Mouse (Mus musculus) brain, embryonic 18.5 days (tissue): ENCODE results near the gene Dab2.

Source experiments
- DNase-seq: peaks from one replicate; pipeline ENCODE4 v3.0.0-alpha.2; 2012; ENCODE audit warnings: low read depth, low spot score

Gene Dab2

GRCm38 (mm10) chr15:6299554-6299953 lies at the start of gene Dab2:
TSS of gene Dab2 (plus strand) at chr15:6299788.
- no peak for DNase-seq

DNA sequence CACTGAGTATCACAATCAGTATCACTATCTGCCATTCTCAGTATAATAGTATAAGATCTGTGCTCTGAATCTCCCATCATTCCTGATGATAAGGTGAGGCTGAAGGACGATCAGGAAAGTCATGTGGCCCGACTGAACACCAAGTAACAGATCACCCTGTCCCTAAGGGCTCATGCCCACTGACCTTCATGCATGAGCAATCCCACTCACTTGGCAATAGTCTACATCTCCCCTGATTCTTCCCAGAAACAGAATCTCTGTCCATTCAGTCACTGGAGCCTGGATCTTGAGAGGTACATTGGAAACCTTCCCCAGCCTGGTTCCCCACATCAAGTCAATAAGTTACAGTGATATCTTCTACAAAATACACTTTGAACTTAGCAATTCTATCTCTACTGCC lies 46.1 kb upstream of the Dab2 start:
- no peak for DNase-seq

GRCm38 (mm10) chr15:6254383-6254782 lies 45.2 kb upstream of the Dab2 start:
- no peak for DNase-seq

DNA sequence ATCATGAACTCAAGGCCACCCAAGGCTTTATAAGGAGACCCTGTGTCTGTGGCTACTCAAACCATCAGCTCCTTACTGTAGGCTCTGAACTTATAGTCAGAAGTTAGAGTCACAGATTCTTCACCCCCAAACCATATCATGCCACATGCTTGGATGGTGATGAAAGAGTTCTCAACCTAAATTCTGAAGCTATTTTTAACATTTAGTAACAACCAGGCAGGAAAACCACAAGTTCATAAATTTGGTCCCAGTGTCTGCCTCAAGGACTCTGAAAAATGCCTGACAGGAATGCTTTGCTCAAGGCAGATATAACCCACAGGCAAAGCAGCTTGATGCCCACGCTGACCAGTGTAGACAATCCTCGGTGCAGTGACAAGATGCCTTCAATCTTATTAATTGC lies 42.5 kb upstream of the Dab2 start:
- DNase-seq: no peak

DNA sequence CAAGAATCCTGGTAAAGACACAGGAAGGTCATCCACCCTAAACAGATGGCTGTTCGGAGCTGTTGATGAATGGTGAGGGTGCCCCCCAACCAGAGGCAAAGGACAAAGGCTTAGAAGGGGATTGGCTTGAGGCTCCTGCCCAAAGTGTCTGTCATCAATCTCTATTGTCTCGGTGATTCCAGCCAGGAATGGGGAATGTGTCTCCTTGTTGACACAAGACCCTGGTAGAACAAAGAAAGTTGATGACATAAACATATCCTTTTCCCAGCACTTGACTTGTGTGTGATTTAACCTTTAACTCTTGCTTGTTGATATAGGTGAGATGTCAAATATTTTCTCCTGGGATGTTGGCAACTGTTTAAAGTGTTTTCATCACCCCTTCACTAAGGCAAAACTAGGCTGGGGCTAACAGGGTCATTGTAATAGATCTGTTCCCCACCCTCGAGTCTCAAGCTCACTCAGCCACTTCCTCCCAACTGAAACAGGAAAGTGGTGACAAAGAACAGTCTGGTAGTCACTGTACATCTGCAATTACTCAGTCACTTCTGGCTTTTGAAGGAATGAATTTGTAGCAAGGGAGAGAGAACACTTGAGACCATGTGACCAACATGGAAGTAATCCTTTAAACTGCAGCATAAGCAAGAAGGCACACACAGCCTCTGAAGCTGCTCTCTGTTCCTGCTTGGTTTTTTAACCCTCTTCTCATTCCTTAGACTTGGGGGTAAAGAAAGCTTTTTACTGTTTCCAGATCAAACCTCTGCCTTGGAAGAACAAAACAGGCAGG lies 39.4 kb upstream of the Dab2 start:
- no peak for DNase-seq

DNA sequence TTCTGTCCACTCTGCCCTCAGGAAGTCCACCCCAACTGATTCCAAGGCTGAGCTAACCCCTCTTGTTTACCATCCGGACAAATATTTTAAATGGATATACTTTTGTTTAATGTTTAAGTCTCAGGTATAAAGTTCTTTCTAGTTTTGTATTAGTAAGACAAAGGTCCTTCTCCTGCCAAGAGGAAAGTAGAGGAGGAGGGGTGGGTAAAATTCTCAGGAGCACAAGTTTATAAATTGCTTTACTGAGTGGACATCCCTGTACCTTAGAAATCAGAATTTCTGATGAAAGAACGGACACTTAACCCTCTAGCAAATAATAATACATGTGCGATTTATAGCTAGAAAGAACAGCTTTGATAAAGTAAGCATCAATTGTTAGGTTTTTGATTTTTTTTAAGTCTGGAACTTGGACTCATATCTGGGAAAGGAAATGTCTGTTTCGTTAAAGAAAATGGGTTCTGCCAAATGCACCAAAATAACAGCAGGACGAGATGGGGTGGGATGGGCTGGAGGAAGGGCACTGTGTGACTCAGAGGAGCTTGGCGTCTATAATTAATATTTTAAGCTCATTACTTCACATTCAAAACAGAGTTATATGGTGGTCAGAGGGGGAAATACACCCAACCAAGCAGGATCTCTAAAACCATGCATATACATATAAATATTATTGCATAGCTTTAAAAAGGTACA lies 38.7 kb upstream of the Dab2 start:
- DNase-seq: no peak

DNA sequence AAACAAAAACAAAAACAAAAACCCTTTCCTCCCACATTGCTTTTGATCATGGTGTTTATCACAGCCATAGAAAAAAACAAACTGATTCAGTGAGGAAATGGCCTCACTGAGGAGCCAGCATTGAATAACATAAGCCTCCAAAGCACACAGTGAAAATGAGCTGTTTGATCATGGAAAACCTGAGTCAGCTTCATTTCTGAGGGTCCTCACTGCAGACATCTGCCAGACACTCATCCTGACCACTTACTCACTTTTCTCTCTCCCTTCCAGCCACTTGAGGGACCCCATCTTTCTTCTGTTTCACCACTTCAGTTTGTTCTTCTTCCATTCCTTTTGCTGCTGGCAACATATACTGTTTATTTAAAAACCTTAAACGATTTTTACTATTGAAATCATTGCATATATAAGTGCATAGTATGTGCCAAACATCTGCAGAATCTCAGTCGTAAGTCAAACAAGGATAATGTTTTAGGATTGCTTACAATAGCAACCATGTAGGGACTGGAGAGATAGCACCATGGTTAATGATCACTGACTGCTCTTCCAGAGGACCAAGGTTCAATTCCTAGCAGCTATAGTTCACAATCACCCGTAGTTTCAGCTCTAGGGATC lies 32.3 kb upstream of the Dab2 start:
- no peak for DNase-seq

- no peak for DNase-seq
Observed at GRCm38 (mm10) chr15:6278606-6279468, 20.8 kb upstream of the Dab2 start.

DNA sequence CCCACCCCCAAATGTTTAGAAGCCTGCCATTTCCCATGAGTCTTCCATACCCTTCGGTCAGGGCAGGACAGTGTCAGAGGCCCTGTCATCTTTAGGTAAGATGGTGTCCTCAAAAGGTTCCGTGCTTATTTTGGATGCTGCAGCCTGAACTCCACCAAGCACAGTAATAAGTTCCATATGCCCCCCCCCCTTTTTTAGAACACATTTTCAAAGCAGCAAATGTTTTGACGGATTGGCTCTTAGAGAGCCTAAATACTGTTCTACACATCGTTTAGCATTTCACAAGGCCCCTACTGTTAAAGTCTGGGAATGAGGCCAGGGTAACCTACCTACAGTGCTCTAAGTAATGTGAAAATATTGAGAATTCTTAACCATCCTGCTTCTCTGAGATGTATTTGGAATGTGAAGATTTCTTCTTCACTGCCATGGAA lies 19.6 kb upstream of the Dab2 start:
- DNase-seq: peak; percentile 8

DNA sequence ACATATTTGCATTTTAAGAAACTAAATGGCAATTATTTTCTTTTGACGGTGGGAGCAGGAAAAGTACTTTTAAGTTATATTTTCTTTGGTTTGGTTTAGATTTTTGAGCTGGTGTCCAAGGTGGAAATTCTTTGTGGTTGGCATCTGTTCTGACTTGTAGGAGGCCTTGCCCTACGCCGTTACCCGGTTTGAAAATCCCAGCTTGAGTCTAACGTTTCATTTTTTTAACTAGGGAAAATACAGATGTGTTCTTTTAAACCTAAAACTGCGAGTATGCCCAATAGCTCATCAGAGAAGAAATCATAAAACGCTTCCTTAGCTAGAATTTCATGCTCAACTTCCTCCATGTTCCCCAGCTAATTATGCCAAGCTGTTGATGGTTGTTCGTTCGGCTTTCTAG lies 16.3 kb upstream of the Dab2 start:
- no peak for DNase-seq

DNA sequence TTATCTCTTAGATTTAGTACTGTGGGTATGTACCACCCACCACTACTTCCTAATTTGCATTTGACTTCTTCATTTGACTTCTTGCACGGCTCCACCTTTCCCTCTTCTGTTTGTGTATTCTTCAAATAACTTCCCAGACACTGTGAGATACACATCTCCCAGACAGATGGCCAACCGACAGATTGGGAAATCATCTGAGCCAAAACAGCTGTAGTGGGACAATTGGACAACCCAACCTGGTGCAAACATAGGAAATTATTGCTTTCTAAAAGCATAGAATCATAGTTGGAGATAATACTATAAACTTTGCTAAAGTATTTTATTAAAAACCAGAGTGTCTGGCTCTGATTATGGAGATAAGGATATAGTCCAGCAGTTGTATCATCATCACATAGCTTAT lies 3.5 kb upstream of the Dab2 start:
- DNase-seq: no peak

- DNase-seq: no peak
Observed at GRCm38 (mm10) chr15:6298726-6299125, 862 bp upstream of the Dab2 start.

DNA sequence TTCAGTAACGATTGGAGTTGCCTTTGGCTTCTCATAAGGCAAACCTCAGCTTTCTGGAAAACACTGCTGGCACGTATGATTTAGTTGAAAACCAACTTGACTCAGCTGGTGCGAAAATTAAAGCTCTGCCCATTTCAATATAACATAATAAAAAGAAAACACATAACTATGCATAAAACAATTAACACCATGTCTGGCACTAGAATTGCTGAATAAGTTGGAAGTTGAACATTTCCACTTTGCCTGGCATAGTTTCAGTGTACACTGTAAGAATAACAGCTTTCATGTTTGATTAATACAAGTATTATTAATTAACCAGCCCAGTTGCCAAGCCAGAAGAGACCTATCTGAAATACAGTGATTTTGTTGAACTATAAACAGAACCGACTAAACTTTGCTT lies 2.6 kb downstream of the Dab2 start:
- peak; percentile 8 for DNase-seq

GRCm38 (mm10) chr15:6303822-6304221 lies 4.2 kb downstream of the Dab2 start:
- DNase-seq: no peak

GRCm38 (mm10) chr15:6309633-6310032 lies 10.0 kb downstream of the Dab2 start:
- DNase-seq: no peak

DNA sequence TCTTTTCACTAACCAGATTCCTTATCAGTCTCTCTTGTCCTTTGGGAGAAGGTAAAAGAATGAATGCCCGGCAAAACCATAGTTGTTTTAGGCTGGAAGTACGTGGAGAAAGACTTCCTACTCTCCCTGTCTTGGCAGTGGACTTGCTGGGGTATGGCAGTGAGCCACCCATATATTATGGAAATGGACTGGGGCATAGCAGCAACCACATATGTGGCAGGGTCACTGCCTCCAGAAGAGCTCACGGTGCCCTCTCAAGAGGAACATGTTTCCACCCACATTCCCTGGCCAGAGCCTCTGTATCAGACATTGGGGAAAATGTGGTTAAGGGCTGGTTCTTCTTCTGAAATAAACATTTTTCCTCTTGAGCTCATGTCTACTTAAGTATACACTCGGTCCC lies 10.8 kb downstream of the Dab2 start:
- DNase-seq: no peak

- no peak for DNase-seq
Observed at GRCm38 (mm10) chr15:6312396-6312795, 12.8 kb downstream of the Dab2 start.

DNA sequence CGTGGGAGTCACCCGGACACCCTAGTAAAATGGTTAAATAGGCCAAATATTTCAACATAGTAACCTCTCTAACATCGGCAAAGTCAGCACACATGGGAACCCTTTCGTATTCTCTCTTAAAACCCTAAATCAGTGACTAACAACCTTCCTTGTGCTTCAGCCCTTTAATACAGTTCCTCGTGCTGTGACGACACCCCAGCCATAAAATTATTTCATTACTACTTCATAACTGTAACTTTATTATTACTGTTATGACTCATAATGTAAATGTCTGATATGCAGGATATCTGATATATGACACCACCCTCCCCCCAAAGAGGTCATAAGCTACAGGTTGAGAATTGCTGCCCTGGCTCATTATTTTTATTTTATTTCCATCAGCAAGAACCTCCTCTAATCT lies 19.8 kb downstream of the Dab2 start:
- DNase-seq: no peak

DNA sequence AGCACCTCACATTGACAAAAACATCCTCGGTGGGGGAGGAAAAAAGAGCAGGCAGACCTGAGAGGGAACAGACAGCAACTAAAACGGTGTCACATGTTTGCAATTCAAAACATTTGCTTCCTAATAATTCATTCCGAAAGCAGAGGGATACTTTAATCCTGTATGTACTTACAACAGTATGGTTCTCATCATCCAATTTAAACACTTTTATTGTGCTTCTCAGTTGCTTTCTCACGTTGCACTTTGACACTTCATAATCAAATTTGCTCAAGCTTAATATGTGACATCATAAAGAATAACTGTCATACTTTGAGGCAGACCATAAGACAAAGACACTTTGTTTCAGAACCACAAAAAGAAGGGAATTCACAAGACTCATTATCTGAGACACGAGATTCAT lies 20.9 kb downstream of the Dab2 start:
- no peak for DNase-seq

DNA sequence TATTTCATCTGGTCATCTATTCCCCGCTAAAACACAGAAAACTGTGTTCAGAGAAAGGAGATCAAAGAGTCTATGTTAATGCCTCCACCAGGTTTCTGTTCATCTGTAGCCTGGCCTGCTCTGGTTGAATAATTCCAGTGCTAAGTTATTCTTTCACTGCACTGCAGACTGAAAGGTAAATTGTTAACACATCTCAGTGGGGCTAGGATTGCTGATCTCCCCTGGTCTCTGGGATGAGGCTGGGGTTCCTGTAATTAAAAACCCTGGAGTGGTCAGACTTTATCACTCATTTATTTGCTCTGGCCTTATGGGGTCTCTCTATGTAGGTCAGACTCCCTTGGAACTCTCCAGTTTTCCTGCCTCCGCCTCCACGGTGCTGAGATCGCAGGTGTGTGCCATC lies 21.7 kb downstream of the Dab2 start:
- no peak for DNase-seq

DNA sequence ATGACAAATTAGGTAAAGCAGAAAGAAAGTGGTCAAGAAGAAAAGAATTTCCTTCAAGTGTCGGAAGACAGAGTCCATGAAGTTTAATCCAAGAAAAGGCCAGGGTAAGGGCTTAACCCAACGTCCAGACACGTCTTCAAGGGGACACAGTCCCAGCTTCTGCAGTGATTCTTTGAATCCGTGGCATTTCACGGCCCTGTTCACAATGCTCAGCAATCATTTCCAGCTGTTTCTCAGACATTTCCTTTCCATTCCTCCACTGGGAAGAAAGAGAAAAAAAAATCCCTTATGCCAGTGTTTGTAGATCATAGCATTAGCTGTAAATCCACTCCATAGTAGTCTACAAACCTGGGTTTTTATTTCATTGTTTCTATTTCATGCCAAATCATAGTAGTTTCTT lies 22.7 kb downstream of the Dab2 start:
- no peak for DNase-seq

- peak; percentile 43 for DNase-seq
Observed at GRCm38 (mm10) chr15:6323577-6323976, 24.0 kb downstream of the Dab2 start.
